Mouse (Mus musculus) layer of hippocampus, postnatal 10 days (tissue): ENCODE measurements around the gene Olfr695. TPM values are rescaled to one million over a fixed set of nuclear protein-coding genes. Genes with fewer than 3 reads are reported as not detected.
"Not testable (repeated sequence)": the region's sequence is repeated elsewhere in the genome, so short reads cannot be mapped to it uniquely, and the experiment has no call there.

Experiments used
- DNase-seq, 2 experiments: peaks; one replicate each; pipeline ENCODE4 v3.0.0; 2021; ENCODE audit warnings: low spot score in 2 of 2
- long read RNA-seq: library from polyadenylated mRNA; stranded (forward); transcript quantifications from one replicate; pipeline ENCODE4 v2.0.0, GENCODE M21; 2023
- total RNA-seq, 2 experiments: library from RNA; stranded (reverse); gene quantifications; 2 replicates each; pipeline ENCODE4 v1.2.3; 2021

Olfr695 gene
- not detected for total RNA-seq
- long read RNA-seq = 0 reads

DNA sequence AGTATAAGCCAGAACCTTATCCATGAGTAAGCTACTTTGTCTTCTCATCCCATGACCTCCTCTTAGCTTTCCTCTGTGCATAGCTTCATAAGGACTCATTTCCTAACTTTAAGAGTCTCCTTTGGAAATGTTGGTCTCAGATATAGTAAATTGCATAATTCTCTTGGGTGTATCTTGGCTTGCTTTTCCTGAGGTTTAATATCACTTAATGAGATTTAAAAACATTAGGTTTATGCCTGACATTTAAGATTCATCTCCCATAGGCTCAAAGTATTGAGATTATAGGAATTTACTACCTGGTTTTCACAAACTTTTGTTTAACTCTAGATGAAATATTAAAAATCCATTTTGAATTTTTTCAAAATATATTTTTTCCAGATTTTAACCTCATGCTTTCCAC, at the start of gene Olfr695:
Olfr695 (minus strand) TSS at position 101 of the 400 bp plus-strand sequence.
- no peak for DNase-seq

DNA sequence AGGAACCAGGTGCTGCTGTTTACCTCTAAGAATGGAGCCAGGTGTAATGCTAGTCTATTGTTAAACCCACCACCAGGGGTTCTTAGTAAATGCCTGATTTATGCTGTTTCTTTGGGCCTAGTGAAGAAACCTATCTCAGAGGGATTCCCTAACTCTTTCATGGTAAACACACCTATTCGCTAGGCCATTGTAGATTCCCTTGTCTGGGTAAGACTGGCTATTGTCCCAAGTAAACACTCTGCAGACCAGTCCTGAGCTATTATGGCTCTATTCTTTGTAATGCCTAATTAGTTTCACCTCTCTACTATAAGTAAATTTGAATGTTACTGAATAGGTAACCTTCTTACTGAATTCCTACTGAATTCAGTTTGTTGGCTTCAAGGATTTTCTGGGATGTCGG, 44.8 kb upstream of the Olfr695 start:
- DNase-seq = not testable (repeated sequence)

DNA sequence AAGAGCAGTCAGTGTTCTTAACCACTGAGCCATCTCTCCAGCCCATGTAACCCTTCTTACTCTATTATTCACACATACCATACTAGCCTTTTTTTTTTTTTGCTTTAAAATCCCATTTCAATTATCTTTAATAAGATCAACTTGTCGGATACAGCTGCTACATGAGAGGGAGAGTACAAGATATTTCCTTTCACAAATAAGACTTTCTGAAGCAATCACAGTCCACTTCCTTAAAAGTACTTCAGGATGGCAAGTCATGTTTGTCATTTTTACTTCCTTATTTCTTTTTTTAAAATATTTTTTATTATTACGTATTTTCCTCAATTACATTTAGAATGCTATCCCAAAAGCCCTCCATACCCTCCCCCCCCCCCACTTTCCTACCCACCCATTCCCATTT, 42.6 kb upstream of the Olfr695 start:
- no peak for DNase-seq

DNA sequence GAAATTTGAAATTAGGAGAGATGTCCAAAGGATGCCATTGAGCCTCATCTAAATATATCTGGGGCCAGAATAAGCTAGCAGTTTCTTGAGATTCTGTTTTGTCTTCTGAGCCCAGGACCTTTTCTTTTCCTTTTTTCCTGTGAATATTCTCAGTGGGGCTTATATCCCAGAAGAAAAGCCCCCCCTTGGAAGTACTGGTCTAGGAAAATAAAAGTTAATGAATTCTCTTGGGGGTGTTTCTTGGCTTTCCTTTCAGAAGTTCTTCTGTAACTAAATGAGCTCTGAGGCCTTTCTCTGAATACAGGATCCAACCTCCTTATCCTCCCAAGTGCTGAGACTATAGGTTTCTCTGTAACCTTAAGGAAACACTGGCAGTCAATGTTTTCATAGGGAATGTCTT, 39.1 kb upstream of the Olfr695 start, which contains the start of gene Olfr698:
Olfr698 (minus strand) TSS at position 101 of the 400 bp plus-strand sequence.
- DNase-seq = no peak

DNA sequence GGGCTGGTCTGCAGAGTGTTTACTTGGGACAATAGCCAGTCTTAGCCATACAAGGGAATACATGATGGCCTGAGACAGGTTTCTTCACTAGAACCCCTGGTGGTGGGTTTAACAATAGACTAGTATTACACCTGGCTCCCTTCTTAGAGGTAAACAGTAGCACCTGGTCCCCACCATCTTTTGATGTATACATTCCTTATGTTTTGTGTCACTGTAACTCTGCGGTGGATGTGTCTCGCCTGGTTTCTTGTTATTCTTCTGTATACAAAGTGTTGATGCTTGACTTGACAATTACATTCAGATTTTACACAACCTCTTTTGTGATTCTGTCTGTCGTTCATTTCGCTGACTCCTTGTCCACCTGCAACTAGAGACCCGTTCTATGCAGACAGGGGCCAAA, 29.6 kb upstream of the Olfr695 start:
- DNase-seq = no peak

DNA sequence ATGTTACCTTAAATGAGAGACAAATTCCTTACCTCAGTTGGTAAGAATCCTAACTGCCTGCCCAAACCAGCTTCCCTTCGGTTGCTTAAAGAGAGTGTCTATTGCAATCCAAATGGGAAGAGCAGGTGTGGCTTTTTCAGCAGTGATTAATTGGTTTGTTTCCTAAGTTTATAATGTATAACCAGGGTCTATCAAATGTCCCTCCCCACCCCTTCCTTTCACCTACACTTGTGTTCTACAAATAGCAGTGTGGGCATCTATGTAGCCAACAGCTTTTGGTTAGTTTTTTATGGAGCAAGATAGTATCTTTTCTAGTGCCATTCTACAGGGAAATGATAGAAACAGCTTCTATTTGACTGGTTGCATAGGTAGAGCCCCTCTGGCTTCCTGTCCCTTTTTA, 26.1 kb upstream of the Olfr695 start, which contains the start of gene Olfr697:
Olfr697 (minus strand) TSS at position 101 of the 400 bp plus-strand sequence.
- DNase-seq = no peak

DNA sequence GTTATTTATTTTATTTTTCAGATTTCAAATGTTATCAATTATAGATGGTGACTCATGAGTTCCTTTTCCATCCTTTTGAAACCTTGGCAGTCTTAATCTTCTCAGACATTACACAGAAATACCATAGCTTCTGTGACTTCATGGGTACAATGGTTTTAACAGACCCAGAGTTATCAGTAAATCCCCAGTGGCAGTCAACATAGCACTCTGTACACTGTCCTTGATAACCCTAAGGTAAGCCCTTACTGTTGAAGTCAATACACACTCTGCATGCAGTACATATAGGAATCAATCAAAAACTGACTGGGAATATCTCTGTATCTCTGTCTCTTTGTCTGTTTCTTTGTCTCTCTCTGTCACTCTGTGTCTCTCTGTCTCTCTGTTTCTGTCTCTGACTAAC, 20.8 kb upstream of the Olfr695 start:
- no peak for DNase-seq

DNA sequence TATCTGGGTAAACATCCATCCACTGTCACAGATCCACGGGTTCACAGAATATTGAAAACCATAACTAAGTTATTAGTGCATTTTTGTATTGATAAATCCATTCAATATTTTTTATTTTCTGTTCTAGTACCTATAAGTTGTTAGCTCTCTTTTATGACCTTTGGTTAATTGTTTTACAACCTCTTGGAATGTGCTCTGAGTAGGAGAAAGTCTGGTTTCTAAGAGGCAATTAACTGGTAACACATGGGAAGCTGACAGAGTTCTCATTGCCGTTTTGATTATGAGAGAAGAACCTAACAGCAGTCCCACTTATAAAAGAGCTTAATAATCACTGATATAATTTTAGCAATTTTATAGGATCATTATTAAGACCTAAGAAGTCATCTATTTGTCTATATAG, 17.5 kb upstream of the Olfr695 start:
- DNase-seq = no peak

DNA sequence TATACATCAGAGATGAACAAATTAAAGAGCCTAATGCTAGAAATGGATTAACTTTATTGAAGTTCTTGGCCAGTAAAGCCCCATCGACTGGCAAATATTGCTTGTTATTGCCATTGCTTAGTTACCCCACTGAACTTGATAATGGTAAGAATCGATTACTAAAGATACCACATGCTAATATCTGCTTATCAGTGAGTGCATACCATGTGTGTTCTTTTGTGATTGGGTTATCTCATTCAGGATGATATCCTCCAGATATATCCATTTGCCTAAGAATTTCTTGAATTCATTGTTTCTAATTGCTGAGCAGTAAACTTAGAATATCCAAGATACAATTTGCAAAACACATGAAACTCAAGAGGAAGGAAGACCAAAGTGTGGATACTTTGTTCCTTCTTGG, 9.5 kb upstream of the Olfr695 start:
- DNase-seq = not testable (repeated sequence)

DNA sequence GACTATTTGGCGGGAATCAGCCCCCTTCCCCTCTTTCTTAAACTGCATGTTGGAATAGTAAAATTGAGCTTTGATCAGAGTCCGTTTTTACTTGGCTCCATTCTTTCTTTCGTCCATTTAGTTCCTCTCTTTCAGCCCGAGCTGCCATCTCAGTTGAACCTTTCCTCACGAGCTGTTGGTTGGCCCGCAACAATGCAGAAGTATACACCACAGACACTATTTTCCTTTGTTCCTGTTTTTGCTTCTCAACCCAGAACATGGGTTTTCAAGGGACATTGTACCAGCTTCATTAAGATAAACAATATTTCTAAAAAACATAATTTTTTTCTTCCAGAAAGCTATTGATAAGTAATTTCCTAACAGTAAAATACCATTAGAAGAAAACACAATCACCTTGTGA, 4.7 kb downstream of the Olfr695 start:
- DNase-seq = no peak

DNA sequence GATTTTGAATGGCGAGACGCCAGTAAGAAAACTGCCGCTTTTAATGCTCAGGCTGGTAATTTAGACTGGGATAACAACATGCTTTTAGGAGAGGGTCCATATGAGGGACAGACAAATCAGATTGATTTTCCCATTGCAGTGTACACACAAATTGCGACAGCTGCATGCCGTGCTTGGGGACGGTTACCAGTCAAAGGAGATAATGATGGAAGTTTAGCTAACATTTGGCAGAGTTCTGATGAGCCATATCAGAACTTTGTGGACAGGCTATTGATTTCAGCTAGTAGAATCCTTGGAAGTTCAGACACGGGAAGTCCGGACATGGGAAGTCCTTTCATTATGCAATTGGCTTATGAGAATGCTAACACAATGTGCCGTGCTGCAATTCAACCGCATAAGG, 8.5 kb downstream of the Olfr695 start:
- DNase-seq = not testable (repeated sequence)

DNA sequence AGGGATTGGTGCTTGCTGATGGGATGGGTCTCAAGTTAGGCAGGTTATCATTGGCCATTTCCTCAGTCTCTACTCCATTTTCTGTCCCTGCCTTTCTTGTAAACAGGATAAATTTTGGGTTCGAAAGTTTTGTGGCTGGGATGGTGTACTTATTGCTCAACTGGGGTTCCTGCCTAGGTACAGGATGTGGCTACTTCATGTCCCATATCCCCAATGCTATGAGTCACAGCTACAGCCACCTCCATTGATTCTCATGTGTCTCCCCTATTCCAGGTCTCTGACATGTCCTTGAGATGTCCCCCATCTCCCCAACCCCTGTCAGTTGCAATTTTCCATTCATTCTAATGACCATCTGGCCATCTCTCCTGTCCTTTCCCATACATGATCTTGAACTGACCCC, 19.3 kb downstream of the Olfr695 start:
- DNase-seq = no peak

DNA sequence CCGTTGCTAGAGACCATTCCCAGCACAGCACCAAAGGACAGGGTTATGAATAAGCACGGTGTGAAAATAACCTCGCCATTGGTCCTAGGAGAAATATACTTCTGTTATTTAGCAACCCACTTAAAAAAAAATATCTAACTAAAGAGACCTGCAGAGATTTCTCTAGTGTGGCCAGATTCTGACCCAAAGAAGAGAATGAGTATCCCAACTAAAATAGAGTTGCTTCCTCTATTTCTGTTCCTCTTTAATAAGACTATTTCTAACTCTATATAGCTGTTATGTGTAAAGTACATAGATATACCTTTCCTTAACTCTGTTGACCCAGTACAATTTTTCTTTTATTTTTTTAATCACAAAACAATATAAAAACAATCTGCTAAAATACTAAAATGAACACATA, 23.2 kb downstream of the Olfr695 start:
- DNase-seq = no peak

DNA sequence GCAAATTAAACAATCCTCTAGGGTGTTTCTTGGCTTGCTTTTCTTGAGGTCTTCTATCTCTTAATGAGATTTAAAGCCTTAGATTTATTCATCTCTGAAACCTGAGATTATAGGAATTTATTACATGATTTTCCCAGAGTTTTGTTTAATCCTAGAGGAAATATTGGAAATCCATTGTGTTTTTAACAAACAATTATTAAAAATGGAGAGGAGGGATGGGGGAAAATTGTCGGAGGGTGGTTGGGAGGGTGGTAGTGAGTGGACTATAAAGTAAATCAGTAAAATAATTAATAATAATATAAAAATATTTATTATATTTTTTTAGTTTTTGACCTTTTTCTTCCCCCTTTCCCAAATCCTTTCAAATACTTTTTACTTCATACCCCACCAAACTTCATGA, 24.5 kb downstream of the Olfr695 start, which contains the start of gene Olfr694:
Olfr694 (minus strand) TSS at position 101 of the 400 bp plus-strand sequence.
- DNase-seq = no peak

DNA sequence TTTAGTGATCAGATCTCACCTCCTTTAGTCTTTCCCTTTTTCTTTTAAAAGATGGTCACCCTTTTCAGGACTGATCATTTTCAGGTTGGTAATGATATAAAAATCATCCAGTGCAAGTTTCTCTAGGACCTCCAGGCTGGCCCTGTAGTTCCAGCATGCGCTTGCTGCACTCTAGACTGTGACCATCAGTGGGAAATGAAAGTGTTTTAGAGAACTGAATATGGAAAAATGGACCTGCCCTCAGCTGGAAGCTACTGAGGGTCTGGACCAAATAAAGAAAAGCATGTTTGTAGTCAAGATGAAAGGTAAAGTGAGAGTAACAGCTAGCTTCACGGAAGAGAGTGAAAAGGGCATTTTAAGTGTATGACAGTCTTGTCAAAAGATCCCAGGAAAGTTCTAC, 30.8 kb downstream of the Olfr695 start:
- DNase-seq = no peak

DNA sequence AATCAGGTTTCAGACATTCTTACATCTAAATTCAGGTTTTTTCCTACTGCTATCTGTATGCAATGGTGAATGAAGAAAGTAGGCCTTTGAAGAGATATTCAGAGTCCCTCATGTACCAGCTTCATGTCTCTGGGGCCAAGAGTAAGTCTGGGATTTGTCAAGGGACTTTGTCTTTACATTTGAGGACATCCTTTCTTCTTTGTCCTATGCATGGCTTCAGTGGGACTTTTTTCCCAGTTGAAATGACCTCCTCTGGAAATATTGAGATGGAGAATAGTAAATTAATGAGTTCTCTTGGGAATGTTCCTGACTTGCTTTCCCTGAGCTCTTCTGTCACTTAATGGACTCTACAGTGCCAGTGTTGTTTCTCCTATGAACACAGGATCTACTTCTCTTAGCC, 35.7 kb downstream of the Olfr695 start, which contains the start of gene Olfr693:
Olfr693 (minus strand) TSS at position 101 of the 400 bp plus-strand sequence.
- DNase-seq = no peak

Other genes starting within 250 kb of the Olfr695 start
- not detected for gene Olfr693, start 35.8 kb downstream of the Olfr695 start, total RNA-seq
- gene Olfr694, start 24.6 kb downstream of the Olfr695 start, total RNA-seq = not detected
- not detected for gene Olfr697, start 26.0 kb upstream of the Olfr695 start, total RNA-seq
- gene Olfr698, start 39.0 kb upstream of the Olfr695 start, total RNA-seq = not detected
- not detected for gene Olfr699, start 76.8 kb upstream of the Olfr695 start, total RNA-seq
- gene Olfr700, start 92.4 kb upstream of the Olfr695 start, total RNA-seq = not detected
- gene Olfr701, start 97.7 kb upstream of the Olfr695 start, total RNA-seq = not detected
- not detected for gene Olfr702, start 117.5 kb upstream of the Olfr695 start, total RNA-seq
- gene Olfr703, start 127.0 kb upstream of the Olfr695 start, total RNA-seq = not detected
- not detected for gene Olfr704, start 146.8 kb upstream of the Olfr695 start, total RNA-seq
- not detected for gene Olfr705, start 160.5 kb upstream of the Olfr695 start, total RNA-seq
- gene Olfr706, start 171.8 kb upstream of the Olfr695 start, total RNA-seq = not detected
- gene Olfr707, start 184.8 kb upstream of the Olfr695 start, total RNA-seq = not detected
- not detected for gene Olfr1532-ps1, start 191.6 kb upstream of the Olfr695 start, total RNA-seq
- gene Olfr709-ps1, start 215.8 kb upstream of the Olfr695 start, total RNA-seq = not detected
- gene Olfr710, start 231.9 kb upstream of the Olfr695 start, total RNA-seq = not detected
- under 1 TPM; 0.25 to 0.33 TPM for gene Olfr6, start 247.5 kb upstream of the Olfr695 start, total RNA-seq